Mouse (Mus musculus) retina, postnatal 7 days (tissue): Measurements from ENCODE around the gene Slco6c1.
A peak's percentile ranks its signal among the peaks of the same experiment; 100 is the strongest.

Experiments used
- DNase-seq: peaks from one replicate; pipeline ENCODE4 v3.0.0-alpha.2; 2012; ENCODE audit warnings: low read depth, low spot score

Gene Slco6c1

GRCm38 (mm10) chr1:97128201-97128600 is at the start of gene Slco6c1:
Gene Slco6c1, minus strand, starts transcription at chr1:97128301.
- DNase-seq = no peak

GRCm38 (mm10) chr1:97038982-97039381 is 89.1 kb downstream of the Slco6c1 start:
- no peak for DNase-seq

- DNase-seq = peak; percentile 4
These were observed 89.6 kb downstream of the Slco6c1 start for GRCm38 (mm10) chr1:97038548-97038947.

GRCm38 (mm10) chr1:97037955-97038354 is 90.1 kb downstream of the Slco6c1 start:
- no peak for DNase-seq

- DNase-seq = no peak
These were observed 106.7 kb downstream of the Slco6c1 start for GRCm38 (mm10) chr1:97021388-97021787.

- DNase-seq = no peak
These were observed 108.7 kb downstream of the Slco6c1 start for GRCm38 (mm10) chr1:97019404-97019803.

GRCm38 (mm10) chr1:97018978-97019377 is 109.1 kb downstream of the Slco6c1 start:
- peak; percentile 24 for DNase-seq
